Mouse (Mus musculus) myocyte (in vitro differentiated cells): Measurements from ENCODE around the gene Gmeb1. TPM values are rescaled to one million over a fixed set of nuclear protein-coding genes. Genes with fewer than 3 reads are reported as not detected.

Source experiments
- H3K27me3 ChIP-seq: one replicate; pipeline ENCODE4 v1.6.1; 2011; ENCODE audit not compliant: control insufficient read depth, insufficient read depth, insufficient read length
- H3K36me3 ChIP-seq: one replicate; pipeline ENCODE4 v1.6.1; 2011; ENCODE audit not compliant: control insufficient read depth, insufficient read depth
- H3K4me2 ChIP-seq: one replicate; pipeline ENCODE4 v1.6.1; 2011; ENCODE audit warnings: low read depth, control low read depth
- H3K4me3 ChIP-seq: one replicate; pipeline ENCODE4 v1.5.1; 2011; ENCODE audit warnings: mild to moderate bottlenecking, control low read depth, moderate library complexity
- H3K79me2 ChIP-seq: one replicate; pipeline ENCODE4 v1.6.1; 2011; ENCODE audit not compliant: control insufficient read depth, insufficient read depth
- H3ac ChIP-seq: one replicate; pipeline ENCODE4 v1.6.1; 2011; ENCODE audit not compliant: control insufficient read depth, insufficient read length
- CEBPB ChIP-seq: IDR thresholded peaks from 2 replicates; pipeline ENCODE4 v1.6.1; 2011; ENCODE audit warnings: mild to moderate bottlenecking, moderate library complexity; ENCODE audit not compliant: poor library complexity, insufficient read depth, severe bottlenecking
- E2F4 ChIP-seq: IDR thresholded peaks from one replicate; pipeline ENCODE4 v1.6.1; 2011; ENCODE audit warnings: mild to moderate bottlenecking, control low read depth, moderate library complexity; ENCODE audit not compliant: insufficient read depth
- MAX ChIP-seq: IDR thresholded peaks from one replicate; pipeline ENCODE4 v1.6.1; 2011; ENCODE audit warnings: low read depth, mild to moderate bottlenecking, control low read depth
- MYOD1 ChIP-seq, 3 experiments: IDR thresholded peaks; one replicate each; pipeline ENCODE4 v1.6.1; 2011; ENCODE audit warnings: control low read depth in 2 of 3, low read depth in 2 of 3, mild to moderate bottlenecking in 2 of 3, moderate library complexity in 1 of 3; ENCODE audit not compliant: insufficient read length in 2 of 3, control insufficient read depth in 1 of 3
- MYOG ChIP-seq, 3 experiments: IDR thresholded peaks; one replicate each; pipeline ENCODE4 v1.6.1; 2011; ENCODE audit warnings: control low read depth in 2 of 3, low read depth in 2 of 3, mild to moderate bottlenecking in 2 of 3; ENCODE audit not compliant: insufficient read length in 2 of 3, control insufficient read depth in 1 of 3, insufficient read depth in 1 of 3
- POLR2A ChIP-seq: IDR thresholded peaks from one replicate; pipeline ENCODE4 v1.6.1; 2011; ENCODE audit warnings: low read depth, mild to moderate bottlenecking, control low read depth, moderate library complexity; ENCODE audit not compliant: insufficient read length
- POLR2AphosphoS2 ChIP-seq: IDR thresholded peaks from one replicate; pipeline ENCODE4 v1.6.1; 2011; ENCODE audit warnings: low read depth, control low read depth; ENCODE audit not compliant: insufficient read length
- REST ChIP-seq: IDR thresholded peaks from one replicate; pipeline ENCODE4 v1.6.1; 2011; ENCODE audit warnings: mild to moderate bottlenecking, control low read depth, moderate library complexity; ENCODE audit not compliant: insufficient read depth, insufficient read length
- SRF ChIP-seq: IDR thresholded peaks from one replicate; pipeline ENCODE4 v1.6.1; 2011; ENCODE audit warnings: low read depth; ENCODE audit not compliant: control insufficient read depth, insufficient read length
- TCF12 ChIP-seq: IDR thresholded peaks from one replicate; pipeline ENCODE4 v1.6.1; 2011; ENCODE audit warnings: mild to moderate bottlenecking, control low read depth; ENCODE audit not compliant: poor library complexity, insufficient read depth, severe bottlenecking
- TCF3 ChIP-seq: IDR thresholded peaks from one replicate; pipeline ENCODE4 v1.6.1; 2011; ENCODE audit warnings: low read depth, control low read depth; ENCODE audit not compliant: insufficient read length
- USF1 ChIP-seq: IDR thresholded peaks from one replicate; pipeline ENCODE4 v1.6.1; 2011; ENCODE audit warnings: low read depth, mild to moderate bottlenecking, control low read depth, moderate library complexity
- polyA plus RNA-seq: library from polyadenylated mRNA; unstranded; fragments of >200 nt; fragmentation: generic; extraction: Trizol; gene quantifications from one replicate; pipeline ENCODE4 v1.2.1, GENCODE M21; 2012; ENCODE audit warnings: missing spikeins

Gene Gmeb1
- polyA plus RNA-seq, 1 experiment = 11.7 TPM

DNA sequence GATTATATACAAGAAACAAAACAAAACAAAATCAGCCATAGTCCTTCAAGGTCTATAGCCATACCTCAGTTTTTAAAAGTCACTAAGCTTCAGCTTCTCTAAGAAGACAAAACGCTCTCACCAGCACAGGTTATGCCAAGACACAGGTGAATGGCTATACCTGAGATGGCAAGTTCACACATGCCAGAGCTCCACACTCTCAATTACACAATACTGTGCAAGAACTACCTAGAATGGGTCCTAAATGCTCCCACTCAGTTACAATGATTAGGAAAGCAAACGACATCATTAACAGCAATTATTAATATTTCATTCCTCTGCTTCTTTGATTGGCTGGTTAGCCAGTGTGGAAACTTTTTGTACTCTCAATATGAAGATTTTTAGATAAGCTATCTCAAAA lies 52.1 kb downstream of the Gmeb1 start:
- H3K4me3 ChIP-seq = no peak overlapping the region
- no peaks in the 10 kb centered on the region for H3K27me3 ChIP-seq
- peaks cover 72% of the 10 kb centered on the region for H3K79me2 ChIP-seq
- TF ChIP-seq MAX = no peak
- TF ChIP-seq REST = no peak
- no peak for TF ChIP-seq E2F4
- TF ChIP-seq MYOG (IDR thresholded peaks at IDR 0.05; ENCODE audit: control insufficient read depth in 1 of 3, insufficient read depth in 1 of 3, insufficient read length in 2 of 3, low read depth in 2 of 3) = no peak
- TF ChIP-seq SRF = no peak
- TF ChIP-seq POLR2A = no peak
- no peak for TF ChIP-seq CEBPB
- no peak for TF ChIP-seq USF1
- TF ChIP-seq MYOD1 (IDR thresholded peaks at IDR 0.05; ENCODE audit: control insufficient read depth in 1 of 3, insufficient read length in 2 of 3, low read depth in 2 of 3) = no peak
- TF ChIP-seq POLR2AphosphoS2 = no peak
- no peak for TF ChIP-seq TCF3
- no peak for TF ChIP-seq TCF12
- H3K36me3 ChIP-seq = peaks cover 29% of the 10 kb centered on the region
- H3K4me2 ChIP-seq = peak overlapping the region; percentile 3
- H3ac ChIP-seq = no peak overlapping the region

DNA sequence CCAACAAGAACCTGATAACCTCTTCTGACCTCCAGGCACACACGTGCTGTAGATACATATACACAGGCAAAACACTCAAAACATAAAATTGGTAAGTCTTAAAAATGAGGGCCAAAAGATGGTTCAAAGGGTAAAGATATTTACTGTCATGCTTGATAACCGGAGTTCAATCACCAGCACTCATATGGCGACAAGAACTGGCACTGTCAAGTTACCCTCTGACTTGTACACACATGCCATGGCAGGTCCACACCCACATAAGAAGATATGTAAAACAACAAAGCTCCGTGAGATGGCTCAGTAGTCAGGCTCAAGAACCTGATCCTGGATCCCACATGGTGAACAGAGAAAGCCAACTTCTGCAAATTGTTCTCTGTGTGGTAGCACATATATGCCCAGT lies 54.1 kb downstream of the Gmeb1 start:
- H3K36me3 ChIP-seq = peaks cover 40% of the 10 kb centered on the region
- H3ac ChIP-seq = no peak overlapping the region
- TF ChIP-seq USF1 (no peak), E2F4 (no peak), SRF (no peak), CEBPB (no peak), REST (no peak), POLR2A (no peak), MYOD1 (IDR thresholded peaks at IDR 0.05; ENCODE audit: control insufficient read depth in 1 of 3, insufficient read length in 2 of 3, low read depth in 2 of 3) (no peak), MAX (no peak)
- H3K27me3 ChIP-seq = no peaks in the 10 kb centered on the region
- H3K4me2 ChIP-seq = no peak overlapping the region
- H3K4me3 ChIP-seq = no peak overlapping the region
- peaks cover 92% of the 10 kb centered on the region for H3K79me2 ChIP-seq

DNA sequence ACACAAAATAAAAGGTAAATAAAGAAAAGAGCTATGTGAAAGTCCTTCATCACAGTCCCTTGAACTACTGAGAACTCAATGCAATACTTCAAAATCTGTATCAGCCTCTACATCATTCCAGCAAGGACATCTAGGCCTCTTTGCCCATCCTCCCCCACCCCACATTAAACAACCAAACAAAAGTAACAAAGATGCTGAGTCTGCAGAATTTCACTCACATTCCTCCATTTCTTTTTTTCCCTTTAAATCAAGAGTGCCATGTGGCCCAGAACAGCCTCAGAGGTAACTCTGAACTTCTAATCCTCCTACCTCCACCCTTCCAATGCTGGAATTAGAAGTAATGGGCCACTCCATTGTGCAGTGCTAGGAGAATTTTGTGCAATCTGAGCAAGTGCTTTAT lies 62.6 kb downstream of the Gmeb1 start:
- H3K36me3 ChIP-seq = peaks cover 15% of the 10 kb centered on the region
- no peak overlapping the region for H3ac ChIP-seq
- no peaks in the 10 kb centered on the region for H3K27me3 ChIP-seq

DNA sequence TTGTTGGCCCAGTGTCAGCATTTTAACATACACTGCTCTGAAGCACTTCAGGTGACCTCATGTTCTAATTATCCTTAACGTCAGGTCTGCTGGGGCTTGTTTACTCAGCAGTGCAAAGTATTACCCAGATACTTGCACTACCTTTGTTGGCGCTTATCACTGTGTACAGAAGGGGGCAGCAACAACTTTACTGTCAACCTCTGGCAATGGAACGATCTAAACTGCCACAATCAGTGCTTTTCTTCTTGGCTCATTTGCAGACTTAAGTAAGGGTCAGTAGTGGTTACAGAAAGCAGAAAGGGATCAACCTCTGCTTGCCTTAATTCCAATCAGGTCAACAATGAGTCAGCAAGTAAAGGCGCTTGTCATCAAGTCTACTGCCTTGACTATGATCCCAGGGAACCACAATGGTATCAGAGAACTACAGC lies 63.1 kb downstream of the Gmeb1 start:
- no peak for TF ChIP-seq POLR2AphosphoS2
- TF ChIP-seq POLR2A = no peak
- TF ChIP-seq REST = no peak
- TF ChIP-seq TCF12 = no peak
- no peak for TF ChIP-seq CEBPB
- TF ChIP-seq MYOD1 (IDR thresholded peaks at IDR 0.05; ENCODE audit: control insufficient read depth in 1 of 3, insufficient read length in 2 of 3, low read depth in 2 of 3) = no peak
- TF ChIP-seq TCF3 = no peak
- Histone ChIP-seq H3K36me3 (peaks cover 14% of the 10 kb centered on the region), H3K4me3 (no peak overlapping the region), H3K79me2 (peaks cover 99% of the 10 kb centered on the region), H3K27me3 (no peaks in the 10 kb centered on the region), H3K4me2 (no peak overlapping the region), H3ac (no peak overlapping the region)

More for the DNA sequence above, 62.6 kb downstream of the Gmeb1 start:
- Histone ChIP-seq H3K4me3 (no peak overlapping the region), H3K79me2 (peaks cover 99% of the 10 kb centered on the region), H3K4me2 (no peak overlapping the region)
- no peak for TF ChIP-seq SRF
- no peak for TF ChIP-seq POLR2AphosphoS2
- TF ChIP-seq MYOD1 (IDR thresholded peaks at IDR 0.05; ENCODE audit: control insufficient read depth in 1 of 3, insufficient read length in 2 of 3, low read depth in 2 of 3) = no peak
- no peak for TF ChIP-seq CEBPB
- TF ChIP-seq MAX = no peak
- TF ChIP-seq POLR2A = no peak
- no peak for TF ChIP-seq REST
- TF ChIP-seq USF1 = no peak
- TF ChIP-seq E2F4 = no peak
- TF ChIP-seq MYOG (IDR thresholded peaks at IDR 0.05; ENCODE audit: control insufficient read depth in 1 of 3, insufficient read depth in 1 of 3, insufficient read length in 2 of 3, low read depth in 2 of 3) = no peak
- no peak for TF ChIP-seq TCF3
- TF ChIP-seq TCF12 = no peak

DNA sequence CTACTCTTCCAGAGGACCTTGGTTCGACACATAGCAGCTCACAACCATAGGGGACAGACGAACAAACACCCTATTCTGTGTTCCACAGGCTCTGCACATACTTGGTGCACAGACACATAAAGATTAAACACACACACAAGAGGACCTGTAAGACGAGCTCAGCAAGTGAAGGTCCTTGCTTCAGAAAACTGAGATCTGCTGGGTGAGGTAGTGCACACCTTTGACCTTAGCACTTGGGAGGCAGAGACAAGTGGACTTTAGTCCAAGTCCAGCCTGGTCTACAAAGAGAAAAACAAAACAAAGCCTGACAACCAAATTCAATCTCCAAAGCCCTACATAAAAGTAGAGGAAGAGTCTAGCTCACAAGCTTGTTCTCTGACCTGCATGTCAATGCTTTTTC lies 66.4 kb downstream of the Gmeb1 start:
- Histone ChIP-seq H3ac (no peak overlapping the region), H3K4me2 (no peak overlapping the region), H3K27me3 (no peaks in the 10 kb centered on the region), H3K79me2 (peaks cover 97% of the 10 kb centered on the region), H3K36me3 (peaks cover 20% of the 10 kb centered on the region), H3K4me3 (no peak overlapping the region)
- TF ChIP-seq MAX (no peak), TCF12 (no peak), CEBPB (no peak), E2F4 (no peak), POLR2A (no peak), MYOG (IDR thresholded peaks at IDR 0.05; ENCODE audit: control insufficient read depth in 1 of 3, insufficient read depth in 1 of 3, insufficient read length in 2 of 3, low read depth in 2 of 3) (no peak), SRF (no peak), POLR2AphosphoS2 (no peak), MYOD1 (IDR thresholded peaks at IDR 0.05; ENCODE audit: control insufficient read depth in 1 of 3, insufficient read length in 2 of 3, low read depth in 2 of 3) (no peak), USF1 (no peak)
